Mouse (Mus musculus) heart, postnatal 0 days (tissue): ENCODE results near the gene Stac2. TPM values are rescaled to one million over a fixed set of nuclear protein-coding genes. Genes with fewer than 3 reads are reported as not detected.
A peak's percentile ranks its signal among the peaks of the same experiment; 100 is the strongest.

ENCODE experiments used
- ATAC-seq: fragments of 200-750 bp; cut with Nextera tagmentation; 2 replicates; pipeline ENCODE4 v1.8.0; 2017; ENCODE audit warnings: low read depth, moderate number of reproducible peaks, moderate library complexity; ENCODE audit not compliant: insufficient read depth
- DNase-seq: peaks from one replicate; pipeline ENCODE4 v3.0.0-alpha.2; 2016; ENCODE audit warnings: low spot score
- H3K27ac ChIP-seq: fragments of 300-500 bp; sonication (generic); 2 replicates; pipeline ENCODE4 v1.5.1; 2014; ENCODE audit warnings: low read depth, mild to moderate bottlenecking
- H3K27me3 ChIP-seq: fragments of 300-500 bp; sonication (generic); 2 replicates; pipeline ENCODE4 v1.6.1; 2014; ENCODE audit warnings: low read length, mixed read lengths; ENCODE audit not compliant: control insufficient read depth, insufficient read depth
- H3K36me3 ChIP-seq: fragments of 300-500 bp; sonication (generic); replicated peaks from 2 replicates; pipeline ENCODE4 v1.6.1; 2014; ENCODE audit warnings: low read length, mixed read lengths; ENCODE audit not compliant: control insufficient read depth, insufficient read depth
- H3K4me1 ChIP-seq: fragments of 300-500 bp; sonication (generic); 2 replicates; pipeline ENCODE4 v1.6.1; 2014; ENCODE audit warnings: antibody characterized with exemption; ENCODE audit not compliant: control insufficient read depth, insufficient read depth
- H3K4me2 ChIP-seq: fragments of 300-500 bp; sonication (generic); 2 replicates; pipeline ENCODE4 v1.6.1; 2014; ENCODE audit warnings: low read depth, mild to moderate bottlenecking, low read length, moderate library complexity
- H3K4me3 ChIP-seq: fragments of 300-500 bp; sonication (generic); 2 replicates; pipeline ENCODE4 v1.5.1; 2014; ENCODE audit warnings: low read depth, low read length
- H3K9ac ChIP-seq: fragments of 300-500 bp; sonication (generic); replicated peaks from 2 replicates; pipeline ENCODE4 v1.6.1; 2014; ENCODE audit warnings: low read depth, low read length, mixed read lengths
- H3K9me3 ChIP-seq: fragments of 300-500 bp; sonication (generic); replicated peaks from 2 replicates; pipeline ENCODE4 v1.6.1; 2016; ENCODE audit warnings: low read length; ENCODE audit not compliant: control insufficient read depth
- CTCF ChIP-seq: IDR thresholded peaks from 2 replicates; pipeline ENCODE4 v1.5.1; 2016; ENCODE audit warnings: antibody characterized with exemption, control low read depth, low read depth
- EP300 ChIP-seq: IDR thresholded peaks from 2 replicates; pipeline ENCODE4 v1.6.1; 2016; ENCODE audit warnings: antibody characterized with exemption, low read depth
- WGBS: fragments of 180-500 bp; shearing (Covaris S2); extraction: QIAGEN DNeasy Blood & Tissue Kit; methylation state at CpG from one replicate; pipeline ENCODE4 v1.1.7; 2014; 5-methylcytosine and 5-hydroxymethylcytosine counted together
- polyA plus RNA-seq: library from polyadenylated mRNA; unstranded; fragments of >200 nt; fragmentation: Nextera tagmentation; extraction: Ambion mirVana; gene quantifications from 2 replicates; pipeline ENCODE4 v1.2.1, GENCODE M21; 2015
- total RNA-seq: library from RNA; depleted of rRNA; stranded (reverse); fragments of >200 nt; gene quantifications from 2 replicates; pipeline ENCODE4 v1.2.3, GENCODE M21; 2014; ENCODE audit warnings: low replicate concordance

Gene Stac2
- total and polyA plus RNA-seq, 2 experiments from 2014 or later = 0.04 TPM; not detected in 1

GRCm38 (mm10) chr11:98067255-98067654 lies 14.0 kb upstream of the Stac2 start:
- WGBS = 93% methylated on average over 21 of the region's 21 CpGs
- no peaks in the 10 kb centered on the region for H3K4me1 ChIP-seq
- ATAC-seq (no peak), DNase-seq (no peak)
- H3K27me3 ChIP-seq = no peaks in the 10 kb centered on the region
- H3K9me3 ChIP-seq = no peaks in the 10 kb centered on the region
- no peak for TF ChIP-seq EP300
- TF ChIP-seq CTCF = no peak
- no peak overlapping the region for H3K27ac ChIP-seq
- no peak overlapping the region for H3K4me3 ChIP-seq
- H3K4me2 ChIP-seq = no peak overlapping the region
- H3K9ac ChIP-seq = no peak overlapping the region
- no peaks in the 10 kb centered on the region for H3K36me3 ChIP-seq

GRCm38 (mm10) chr11:98066201-98066600 lies 12.9 kb upstream of the Stac2 start:
- ATAC-seq = no peak
- Histone ChIP-seq H3K27ac (no peak overlapping the region), H3K4me2 (no peak overlapping the region), H3K4me3 (no peak overlapping the region), H3K9ac (no peak overlapping the region), H3K27me3 (no peaks in the 10 kb centered on the region), H3K9me3 (no peaks in the 10 kb centered on the region), H3K36me3 (no peaks in the 10 kb centered on the region), H3K4me1 (no peaks in the 10 kb centered on the region)
- DNase-seq = no peak
- TF ChIP-seq CTCF (no peak), EP300 (no peak)
- 90% methylated on average over 12 of the region's 12 CpGs for WGBS

- Histone ChIP-seq H3K4me1 (no peaks in the 10 kb centered on the region), H3K36me3 (no peaks in the 10 kb centered on the region), H3K9ac (no peak overlapping the region), H3K4me3 (no peak overlapping the region), H3K27ac (no peak overlapping the region), H3K4me2 (no peak overlapping the region), H3K27me3 (no peaks in the 10 kb centered on the region), H3K9me3 (no peaks in the 10 kb centered on the region)
- 47% methylated on average over 6 of the region's 6 CpGs for WGBS
- DNase-seq (peak; percentile 32), ATAC-seq (peak; percentile 44; the same call in 1 of the 2 replicates)
- TF ChIP-seq EP300 (no peak), CTCF (no peak)
These were observed 8.8 kb upstream of the Stac2 start for GRCm38 (mm10) chr11:98061904-98062562.

GRCm38 (mm10) chr11:98061441-98061840 lies 8.2 kb upstream of the Stac2 start:
- no peak overlapping the region for H3K27ac ChIP-seq
- no peaks in the 10 kb centered on the region for H3K27me3 ChIP-seq
- H3K9ac ChIP-seq = no peak overlapping the region
- ATAC-seq (no peak), DNase-seq (no peak)
- no peak overlapping the region for H3K4me3 ChIP-seq
- 64% methylated on average over 3 of the region's 3 CpGs for WGBS
- TF ChIP-seq EP300 (no peak), CTCF (no peak)
- no peak overlapping the region for H3K4me2 ChIP-seq
- no peaks in the 10 kb centered on the region for H3K36me3 ChIP-seq
- no peaks in the 10 kb centered on the region for H3K9me3 ChIP-seq
- H3K4me1 ChIP-seq = no peaks in the 10 kb centered on the region

GRCm38 (mm10) chr11:98060104-98060692 lies 6.9 kb upstream of the Stac2 start:
- Histone ChIP-seq H3K9ac (no peak overlapping the region), H3K4me1 (no peaks in the 10 kb centered on the region), H3K4me2 (no peak overlapping the region), H3K36me3 (no peaks in the 10 kb centered on the region), H3K4me3 (no peak overlapping the region), H3K27me3 (0 out of 2 replicates have a peak, but pooled peaks cover 4% of the 10 kb centered on the region), H3K9me3 (no peaks in the 10 kb centered on the region), H3K27ac (no peak overlapping the region)
- TF ChIP-seq EP300 (no peak), CTCF (no peak)
- ATAC-seq (no peak), DNase-seq (no peak)
- 68% methylated on average over 5 of the region's 5 CpGs for WGBS

- H3K9ac ChIP-seq = no peak overlapping the region
- H3K4me1 ChIP-seq = no peaks in the 10 kb centered on the region
- 68% methylated on average over 7 of the region's 7 CpGs for WGBS
- ATAC-seq = no peak
- no peak overlapping the region for H3K27ac ChIP-seq
- DNase-seq = no peak
- 0 out of 2 replicates have a peak, but pooled peaks cover 8% of the 10 kb centered on the region for H3K27me3 ChIP-seq
- H3K36me3 ChIP-seq = no peaks in the 10 kb centered on the region
- no peak overlapping the region for H3K4me2 ChIP-seq
- no peak overlapping the region for H3K4me3 ChIP-seq
- no peak for TF ChIP-seq CTCF
- no peak for TF ChIP-seq EP300
- no peaks in the 10 kb centered on the region for H3K9me3 ChIP-seq
These were observed 6.4 kb upstream of the Stac2 start for GRCm38 (mm10) chr11:98059662-98060061.
